Mouse (Mus musculus) stomach, postnatal 0 days (tissue): ENCODE data around the gene Mpp6.

Experiments
- CTCF ChIP-seq: IDR thresholded peaks from 2 replicates; pipeline ENCODE4 v1.5.1; 2016; ENCODE audit warnings: antibody characterized with exemption, low read depth, mild to moderate bottlenecking, moderate library complexity
- EP300 ChIP-seq: optimal IDR thresholded peaks from 2 replicates; pipeline ENCODE3; 2016; ENCODE audit warnings: antibody characterized with exemption

DNA sequence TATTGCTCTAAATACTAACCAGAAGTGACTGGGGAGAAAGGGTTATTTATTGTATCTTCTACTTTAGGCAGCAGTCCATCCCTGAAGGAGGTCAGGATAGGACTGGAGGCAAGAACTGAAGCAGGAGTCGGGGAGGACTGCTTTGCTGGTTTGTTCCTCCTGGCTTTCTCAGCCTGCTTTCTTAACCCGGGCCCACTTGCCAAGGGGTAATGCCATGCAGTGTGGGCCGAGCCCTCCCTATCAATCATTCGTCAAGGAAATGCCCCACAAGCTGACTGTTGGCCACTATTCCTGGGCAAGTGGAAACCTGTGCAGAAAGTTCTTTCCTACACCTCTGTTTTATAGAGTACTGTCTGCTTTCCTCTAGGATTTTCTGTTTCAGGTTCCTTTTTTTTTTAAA lies 39.3 kb downstream of the Mpp6 start:
- TF ChIP-seq CTCF = no peak
- TF ChIP-seq EP300 = no peak
